Mouse (Mus musculus) kidney, adult 2 months (tissue): ENCODE measurements around the gene Cacng6.

ENCODE experiments used
- CTCF ChIP-seq: fragments of 200-500 bp; conservative IDR thresholded peaks from 2 replicates; pipeline ENCODE4 v1.5.1; 2011; ENCODE audit warnings: low read depth, mild to moderate bottlenecking, control low read depth, low read length, moderate library complexity, mixed read lengths; ENCODE audit not compliant: insufficient read depth, insufficient read length
- POLR2A ChIP-seq: fragments of 200-500 bp; IDR thresholded peaks from one replicate; pipeline ENCODE4 v1.6.1; 2011; ENCODE audit warnings: low read depth, low read length, control low read depth

DNA sequence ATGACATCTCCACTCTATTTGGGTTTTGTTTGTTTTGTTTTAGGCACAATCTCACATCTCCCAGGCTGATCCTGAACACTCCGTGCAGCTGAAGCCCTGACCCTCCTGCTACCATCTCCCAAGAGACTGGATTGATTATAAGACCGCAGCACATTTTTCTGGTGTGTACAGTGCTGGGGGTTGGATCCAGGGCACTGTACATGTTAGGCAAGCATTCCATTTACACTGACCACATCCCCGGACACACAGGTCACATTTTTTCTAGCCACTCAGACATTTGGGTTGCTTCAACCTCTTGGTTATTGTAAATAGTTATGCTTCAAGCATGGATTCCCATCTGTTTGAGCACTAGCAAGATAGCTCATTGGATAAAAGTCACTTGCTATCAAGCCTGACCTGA lies 22.6 kb downstream of the Cacng6 start:
- TF ChIP-seq CTCF = no peak
- TF ChIP-seq POLR2A = no peak
